Mouse (Mus musculus): ENCODE measurements around the gene Arid3a. TPM values are rescaled to one million over a fixed set of nuclear protein-coding genes. Genes with fewer than 3 reads are reported as not detected.

The Arid3a gene
- polyA plus RNA-seq, 1 experiment from 2014 or later, result 5.3 TPM

DNA sequence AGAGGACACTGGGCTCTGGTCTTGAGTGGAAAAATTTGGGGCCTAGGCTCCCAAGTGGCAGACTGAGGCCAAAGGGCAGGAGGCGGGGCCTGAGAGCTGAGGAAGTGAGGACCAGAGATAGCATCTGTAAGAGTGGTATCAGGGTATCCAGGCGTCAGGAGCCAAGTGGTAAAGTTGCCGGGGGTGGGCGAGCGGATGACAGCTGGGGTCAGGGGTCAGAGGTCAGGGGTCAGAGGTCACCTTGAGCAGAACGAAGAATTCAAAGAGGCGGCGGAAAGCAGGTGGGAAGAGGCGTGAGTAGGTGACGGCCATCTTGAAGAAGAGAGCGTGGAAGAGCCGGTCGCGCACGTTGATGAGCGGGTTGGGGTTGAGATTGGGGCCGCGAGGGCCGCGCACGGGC is 56.8 kb downstream of the Arid3a start:
- 1% methylated on average over 21 of the region's 21 CpGs for WGBS
- H3K36me3 ChIP-seq, result peaks cover 19% of the 10 kb centered on the region
- peak overlapping the region; percentile 93 for H3K4me2 ChIP-seq
- H3K27ac ChIP-seq, result peak overlapping the region; percentile 98
- no peaks in the 10 kb centered on the region for H3K9me3 ChIP-seq
- no peaks in the 10 kb centered on the region for H3K27me3 ChIP-seq
- no peak for ATAC-seq (ENCODE audit: insufficient number of reproducible peaks, insufficient read depth, low FRiP score, low TSS enrichment, low read depth)
- H3K9ac ChIP-seq, result peak overlapping the region; percentile 84
- peaks cover 44% of the 10 kb centered on the region for H3K4me1 ChIP-seq
- peak overlapping the region; percentile 66 for H3K4me3 ChIP-seq

DNA sequence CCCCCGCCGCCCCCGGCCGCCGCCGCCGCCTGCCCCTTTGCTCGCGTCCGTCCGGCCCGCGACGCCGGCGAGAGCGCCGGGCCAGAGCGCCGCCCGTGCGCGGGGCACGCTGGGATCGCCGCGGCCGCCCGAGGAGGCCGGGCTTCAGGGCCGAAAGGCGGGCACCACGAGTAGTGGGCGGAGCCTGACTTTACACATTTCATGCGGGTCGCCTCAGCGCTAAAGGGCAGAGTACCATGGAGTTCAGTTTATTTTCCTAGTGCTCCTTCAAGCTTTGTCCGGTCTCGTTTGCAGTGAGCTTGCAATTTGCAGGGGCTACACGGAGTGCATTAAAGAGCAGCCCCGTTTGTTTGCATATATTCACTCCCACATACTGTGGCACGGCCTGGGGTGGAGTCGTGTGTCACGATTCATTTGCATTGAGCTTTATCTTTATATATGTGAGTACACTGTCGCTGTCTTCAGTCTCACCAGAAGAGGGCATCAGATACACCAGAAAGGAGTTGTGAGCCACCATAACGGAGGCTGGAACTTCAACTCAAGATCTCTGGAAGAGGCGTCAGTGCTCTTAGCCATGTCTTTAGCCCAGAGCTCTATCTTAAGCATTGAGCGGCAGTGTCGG is 57.5 kb downstream of the Arid3a start, which contains the start of gene Tmem259:
Gene Tmem259 (minus strand): TSS at position 136 of the 622 bp plus-strand sequence.
- WGBS, result under 1% methylated on average over 39 of the region's 49 CpGs
- Histone ChIP-seq H3K27ac (peak within 1 kb of the TSS; percentile 98), H3K4me2 (peak within 1 kb of the TSS; percentile 93), H3K36me3 (peaks cover 13% of the 10 kb centered on the region), H3K4me3 (peak within 1 kb of the TSS; percentile 66), H3K9me3 (no peaks in the 10 kb centered on the region), H3K4me1 (peaks cover 49% of the 10 kb centered on the region), H3K9ac (peak within 1 kb of the TSS; percentile 84), H3K27me3 (no peaks in the 10 kb centered on the region)
- peak; percentile 60 for ATAC-seq (ENCODE audit: insufficient number of reproducible peaks, insufficient read depth, low FRiP score, low TSS enrichment, low read depth)

DNA sequence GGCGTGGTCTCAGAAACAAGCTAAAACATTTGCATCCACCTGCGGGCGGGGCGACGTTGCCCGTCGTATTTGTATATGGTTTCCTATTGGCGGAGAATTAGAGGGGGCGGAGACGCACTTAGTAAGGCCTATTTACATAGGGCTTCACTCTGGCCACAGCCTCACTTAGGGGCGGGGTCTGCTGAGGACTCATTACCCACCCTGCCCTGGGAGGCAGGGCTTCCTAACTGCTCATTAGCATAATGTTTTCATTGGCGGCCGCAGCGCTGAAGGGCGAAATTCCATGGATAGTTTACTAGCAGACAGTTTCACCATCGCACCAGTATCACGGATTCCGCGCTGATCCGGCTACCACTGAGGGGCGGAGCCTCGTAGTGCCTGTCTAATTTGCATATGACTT is 58.0 kb downstream of the Arid3a start:
- Histone ChIP-seq H3K27me3 (no peaks in the 10 kb centered on the region), H3K4me2 (peak overlapping the region; percentile 93), H3K4me3 (peak overlapping the region; percentile 66), H3K36me3 (0 out of 2 replicates have a peak, but pooled peaks cover 8% of the 10 kb centered on the region), H3K4me1 (peaks cover 54% of the 10 kb centered on the region), H3K27ac (peak overlapping the region; percentile 98), H3K9me3 (no peaks in the 10 kb centered on the region), H3K9ac (peak overlapping the region; percentile 84)
- WGBS, result 0% methylated on average over 22 of the region's 22 CpGs
- ATAC-seq (ENCODE audit: insufficient number of reproducible peaks, insufficient read depth, low FRiP score, low TSS enrichment, low read depth), result peak; percentile 89

DNA sequence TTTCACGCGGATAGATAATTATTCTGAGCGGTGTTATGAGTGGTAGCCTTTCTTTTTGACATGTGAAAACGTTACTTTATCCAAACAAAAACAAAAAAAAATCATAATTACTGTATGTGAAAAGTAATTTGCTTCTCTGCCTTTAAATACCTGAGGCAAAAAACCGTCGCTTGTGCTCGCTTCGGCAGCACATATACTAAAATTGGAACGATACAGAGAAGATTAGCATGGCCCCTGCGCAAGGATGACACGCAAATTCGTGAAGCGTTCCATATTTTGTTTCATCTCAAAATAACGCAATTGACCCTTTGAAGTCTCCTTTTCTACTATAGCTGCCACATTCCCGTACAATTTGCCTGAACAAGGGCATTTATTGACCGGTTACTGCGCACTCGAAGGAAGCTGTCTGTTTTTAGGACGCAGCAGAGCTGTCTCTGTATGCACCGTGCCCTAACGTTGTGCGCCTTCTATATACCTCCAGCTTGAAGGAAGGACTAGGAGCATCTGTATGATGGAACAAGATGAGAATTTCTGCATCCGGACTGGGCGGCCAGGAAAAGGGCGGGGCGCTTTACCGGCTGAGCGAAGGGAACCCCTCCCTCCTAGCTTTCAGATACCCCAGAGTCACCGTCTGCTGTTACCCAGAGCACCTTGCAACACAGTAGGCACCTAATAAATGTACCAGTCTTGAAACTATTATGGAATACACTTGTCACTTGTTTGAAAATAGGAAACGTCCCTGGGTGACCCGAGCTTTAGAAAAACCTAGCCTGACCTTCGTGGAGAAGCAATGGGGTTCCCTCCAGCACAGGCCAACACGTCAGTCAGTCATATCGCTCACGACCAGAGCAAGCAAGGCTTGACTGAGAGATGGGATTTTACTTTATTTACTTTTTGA is 58.7 kb downstream of the Arid3a start:
- peak overlapping the region; percentile 84 for H3K9ac ChIP-seq
- peak overlapping the region; percentile 93 for H3K4me2 ChIP-seq
- H3K36me3 ChIP-seq, result 0 out of 2 replicates have a peak, but pooled peaks cover 8% of the 10 kb centered on the region
- no peaks in the 10 kb centered on the region for H3K27me3 ChIP-seq
- H3K9me3 ChIP-seq, result no peaks in the 10 kb centered on the region
- H3K4me3 ChIP-seq, result peak overlapping the region; percentile 66
- ATAC-seq (ENCODE audit: insufficient number of reproducible peaks, insufficient read depth, low FRiP score, low TSS enrichment, low read depth), result no peak
- peak overlapping the region; percentile 98 for H3K27ac ChIP-seq
- 3% methylated on average over 35 of the region's 35 CpGs for WGBS
- peaks cover 58% of the 10 kb centered on the region for H3K4me1 ChIP-seq

DNA sequence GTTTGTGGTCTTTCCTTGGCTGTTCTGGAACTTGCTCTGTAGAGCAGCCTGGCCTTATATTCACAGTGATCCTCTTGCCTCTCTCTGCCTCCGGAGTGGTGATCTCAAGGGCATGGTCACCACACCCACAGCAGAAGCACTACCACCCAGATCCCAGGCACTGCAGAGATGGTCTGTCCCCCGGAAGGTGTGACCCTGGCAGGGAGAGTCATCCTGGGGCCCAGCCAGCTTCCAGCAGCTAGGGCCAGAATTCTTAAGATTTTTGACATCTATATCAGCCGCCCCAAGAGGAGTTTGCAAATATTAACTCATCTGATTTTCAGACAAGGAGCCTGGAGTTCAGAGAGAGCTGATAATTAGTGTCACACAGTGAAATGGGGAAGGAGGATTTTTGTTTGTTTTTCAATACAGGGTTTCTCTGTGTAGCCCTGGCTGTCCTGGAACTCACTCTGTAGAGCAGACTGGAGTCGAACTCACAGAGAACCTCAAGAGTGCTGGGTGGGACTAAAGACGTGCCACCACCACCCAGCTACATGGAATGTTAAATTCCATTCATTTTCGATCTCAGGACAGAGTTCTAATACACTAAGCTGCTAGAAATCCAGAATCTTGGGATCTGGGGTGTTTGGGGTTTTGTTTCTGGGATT is 59.5 kb downstream of the Arid3a start:
- Histone ChIP-seq H3K27me3 (no peaks in the 10 kb centered on the region), H3K27ac (peak overlapping the region; percentile 98), H3K9ac (peak overlapping the region; percentile 84), H3K4me2 (peak overlapping the region; percentile 93), H3K36me3 (peaks cover 11% of the 10 kb centered on the region), H3K4me3 (peak overlapping the region; percentile 78), H3K4me1 (peaks cover 63% of the 10 kb centered on the region), H3K9me3 (peaks cover 3% of the 10 kb centered on the region; the same call in 1 of the 2 replicates)
- 28% methylated on average over 6 of the region's 6 CpGs for WGBS
- ATAC-seq (ENCODE audit: insufficient number of reproducible peaks, insufficient read depth, low FRiP score, low TSS enrichment, low read depth), result no peak

DNA sequence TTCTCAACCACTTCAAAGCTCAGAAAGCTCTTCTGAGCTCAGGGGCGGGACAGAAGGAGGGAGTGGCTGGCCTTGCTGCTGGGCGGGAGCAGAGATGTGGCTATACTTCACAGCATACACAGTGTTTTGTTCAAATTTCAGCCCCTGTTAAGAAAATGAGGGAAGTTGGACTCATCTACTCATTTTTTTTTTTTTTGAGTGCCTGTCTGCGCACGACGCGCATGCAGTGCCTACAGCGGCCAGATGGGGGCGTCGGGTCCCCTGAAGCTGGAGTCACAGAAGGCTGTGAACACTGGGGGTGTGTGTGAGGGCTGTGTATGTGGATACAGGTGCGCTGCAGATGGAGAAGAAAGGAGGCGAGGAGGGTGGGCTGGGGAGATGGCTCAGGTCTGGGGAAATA is 60.1 kb downstream of the Arid3a start:
- peak overlapping the region; percentile 98 for H3K27ac ChIP-seq
- no peak for ATAC-seq (ENCODE audit: insufficient number of reproducible peaks, insufficient read depth, low FRiP score, low TSS enrichment, low read depth)
- peak overlapping the region; percentile 92 for H3K9ac ChIP-seq
- peaks cover 13% of the 10 kb centered on the region for H3K36me3 ChIP-seq
- WGBS, result 2% methylated on average over 11 of the region's 11 CpGs
- peaks cover 58% of the 10 kb centered on the region for H3K4me1 ChIP-seq
- peaks cover 7% of the 10 kb centered on the region; the same call in 1 of the 2 replicates for H3K9me3 ChIP-seq
- H3K27me3 ChIP-seq, result no peaks in the 10 kb centered on the region
- H3K4me2 ChIP-seq, result peak overlapping the region; percentile 93
- H3K4me3 ChIP-seq, result peak overlapping the region; percentile 78

DNA sequence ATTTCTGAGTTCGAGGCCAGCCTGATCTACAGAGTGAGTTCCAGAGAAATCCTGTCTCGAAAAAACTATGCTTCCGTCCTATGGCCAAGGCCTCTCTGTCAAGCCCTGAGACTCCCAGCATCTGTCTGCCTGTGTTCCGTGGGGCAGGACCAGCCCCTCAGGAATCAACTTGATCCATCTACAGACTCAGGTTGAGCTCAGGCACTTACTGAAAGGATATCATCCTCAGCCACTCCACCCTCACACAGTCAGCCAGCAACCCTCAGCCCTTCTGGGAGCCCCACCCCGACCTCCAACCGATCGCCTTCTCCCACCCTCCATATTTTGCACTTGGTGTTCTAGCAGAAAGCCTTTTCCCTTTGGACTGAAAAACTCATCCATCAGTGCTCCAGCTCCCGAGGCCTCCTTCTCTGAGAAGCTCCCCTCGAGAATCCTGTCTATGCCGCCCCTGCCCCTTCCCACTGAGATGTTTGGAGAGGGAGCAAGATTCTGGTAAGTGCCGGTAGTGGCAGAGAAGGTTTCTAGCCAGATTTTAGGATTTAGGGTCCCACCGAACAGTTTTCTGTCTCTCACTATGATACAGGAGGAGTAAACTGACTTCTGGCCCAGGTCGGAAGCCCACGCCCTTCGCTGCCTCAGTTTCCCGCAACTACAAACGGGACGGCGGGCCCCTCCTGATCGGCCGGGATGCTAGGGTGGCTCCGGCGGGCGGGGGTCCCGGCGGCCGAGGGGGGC is 61.1 kb downstream of the Arid3a start:
- Histone ChIP-seq H3K36me3 (peaks cover 23% of the 10 kb centered on the region), H3K27ac (peak overlapping the region; percentile 98), H3K27me3 (no peaks in the 10 kb centered on the region), H3K4me3 (peak overlapping the region; percentile 78), H3K9me3 (peaks cover 7% of the 10 kb centered on the region; the same call in 1 of the 2 replicates), H3K9ac (peak overlapping the region; percentile 92), H3K4me2 (peak overlapping the region; percentile 93), H3K4me1 (peaks cover 50% of the 10 kb centered on the region)
- WGBS, result 6% methylated on average over 27 of the region's 27 CpGs
- ATAC-seq (ENCODE audit: insufficient number of reproducible peaks, insufficient read depth, low FRiP score, low TSS enrichment, low read depth), result no peak

DNA sequence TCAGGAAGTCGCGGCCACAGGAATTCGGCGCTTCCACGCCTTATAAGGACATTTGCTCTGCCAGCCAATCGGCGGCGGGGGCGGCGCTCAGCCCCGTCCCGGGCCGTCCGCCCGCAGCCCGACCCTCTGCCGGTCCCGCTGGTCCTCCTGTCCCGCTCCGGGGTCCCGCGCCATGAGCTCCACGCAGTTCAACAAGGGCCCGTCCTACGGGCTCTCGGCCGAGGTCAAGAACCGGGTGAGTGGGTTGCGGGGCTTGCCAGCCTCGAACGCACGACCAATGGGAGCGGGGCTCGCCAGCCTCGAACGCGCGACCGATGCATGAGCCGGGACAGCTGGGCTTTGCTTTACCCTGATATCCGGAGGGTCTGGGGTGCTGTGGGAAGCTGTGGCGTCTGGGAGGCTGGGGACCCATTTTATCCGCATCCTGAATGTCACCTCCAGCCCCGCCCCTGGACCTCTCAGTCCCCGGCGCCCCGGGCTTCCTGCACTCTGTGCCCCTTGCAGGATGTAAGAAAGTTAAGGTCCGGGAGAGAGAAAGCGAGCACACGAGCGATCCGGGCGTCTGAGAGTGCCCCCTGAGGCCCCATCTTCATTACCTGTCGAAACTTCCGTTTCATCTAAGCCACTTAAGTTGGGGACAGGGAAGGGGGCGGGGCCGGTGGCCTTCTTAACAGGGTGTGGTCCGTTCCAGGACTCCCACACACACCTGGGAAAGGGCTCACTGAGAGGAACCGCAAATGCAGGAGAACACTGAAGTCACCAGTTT is 61.8 kb downstream of the Arid3a start, which contains the start of gene Cnn2:
Gene Cnn2 (plus strand): TSS at position 79 of the 766 bp plus-strand sequence.
- peak within 1 kb of the TSS; percentile 78 for H3K4me3 ChIP-seq
- peaks cover 7% of the 10 kb centered on the region; the same call in 1 of the 2 replicates for H3K9me3 ChIP-seq
- H3K4me2 ChIP-seq, result peak within 1 kb of the TSS; percentile 93
- H3K36me3 ChIP-seq, result peaks cover 31% of the 10 kb centered on the region
- ATAC-seq (ENCODE audit: insufficient number of reproducible peaks, insufficient read depth, low FRiP score, low TSS enrichment, low read depth), result peak; percentile 16; the same call in 1 of the 2 replicates
- under 1% methylated on average over 57 of the region's 59 CpGs for WGBS
- peak within 1 kb of the TSS; percentile 98 for H3K27ac ChIP-seq
- peaks cover 43% of the 10 kb centered on the region for H3K4me1 ChIP-seq
- no peaks in the 10 kb centered on the region for H3K27me3 ChIP-seq
- H3K9ac ChIP-seq, result peak within 1 kb of the TSS; percentile 92

DNA sequence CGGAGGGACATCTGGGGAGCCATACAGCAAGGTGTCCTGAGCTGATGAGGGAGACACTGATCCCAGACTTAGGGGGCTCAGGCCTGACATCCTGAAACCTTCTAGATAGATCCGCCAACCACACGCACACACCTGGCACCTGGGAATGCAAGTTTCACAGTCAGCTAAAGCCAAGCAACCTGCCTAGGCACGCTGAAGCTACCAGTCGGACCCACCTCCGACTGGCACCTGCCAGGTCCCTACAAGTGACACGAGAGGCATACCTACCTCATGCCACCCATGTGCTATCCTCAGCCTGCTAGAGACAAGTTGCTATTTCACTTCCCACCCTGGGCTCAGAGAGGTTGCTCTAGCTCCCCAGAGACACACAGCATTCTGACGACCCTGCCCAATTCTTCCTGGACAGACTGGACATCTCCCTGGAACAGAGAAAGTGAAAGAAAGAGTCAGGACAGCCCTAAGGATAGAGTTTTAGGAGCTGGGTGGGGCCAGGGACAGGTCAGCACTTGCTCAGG is 62.5 kb downstream of the Arid3a start:
- H3K27ac ChIP-seq, result peak overlapping the region; percentile 98
- H3K36me3 ChIP-seq, result peaks cover 37% of the 10 kb centered on the region
- H3K9ac ChIP-seq, result peak overlapping the region; percentile 92
- ATAC-seq (ENCODE audit: insufficient number of reproducible peaks, insufficient read depth, low FRiP score, low TSS enrichment, low read depth), result no peak
- H3K4me2 ChIP-seq, result peak overlapping the region; percentile 93
- H3K4me3 ChIP-seq, result peak overlapping the region; percentile 78
- H3K27me3 ChIP-seq, result no peaks in the 10 kb centered on the region
- H3K4me1 ChIP-seq, result peaks cover 43% of the 10 kb centered on the region
- H3K9me3 ChIP-seq, result peaks cover 7% of the 10 kb centered on the region; the same call in 1 of the 2 replicates
- 22% methylated on average over 8 of the region's 8 CpGs for WGBS

DNA sequence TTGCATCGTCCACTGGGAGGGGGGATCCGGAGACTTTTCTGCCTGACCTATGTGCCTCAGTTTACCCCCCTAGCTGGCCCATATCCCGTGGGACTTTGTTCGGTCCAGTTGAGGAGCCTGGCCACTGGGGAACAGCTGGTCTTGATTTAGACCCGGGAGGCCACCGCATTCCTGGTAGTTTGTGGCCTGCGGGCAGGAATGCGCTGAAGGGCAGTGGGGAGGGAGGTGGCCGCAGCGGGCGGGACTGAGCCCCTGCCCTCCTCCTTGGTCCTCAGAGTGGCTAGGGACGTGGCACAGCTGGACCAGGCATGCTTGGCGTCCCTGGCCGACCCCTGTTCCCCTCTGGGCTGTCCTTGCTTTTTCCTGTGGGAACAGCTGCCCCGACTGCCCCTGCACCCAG is 63.0 kb downstream of the Arid3a start:
- Histone ChIP-seq H3K27ac (peak overlapping the region; percentile 98), H3K4me3 (peak overlapping the region; percentile 78), H3K36me3 (peaks cover 42% of the 10 kb centered on the region), H3K9me3 (peaks cover 7% of the 10 kb centered on the region; the same call in 1 of the 2 replicates), H3K4me1 (peaks cover 43% of the 10 kb centered on the region), H3K9ac (peak overlapping the region; percentile 92), H3K27me3 (no peaks in the 10 kb centered on the region), H3K4me2 (peak overlapping the region; percentile 93)
- no peak for ATAC-seq (ENCODE audit: insufficient number of reproducible peaks, insufficient read depth, low FRiP score, low TSS enrichment, low read depth)
- 3% methylated on average over 15 of the region's 15 CpGs for WGBS

Data from embryonic facial prominence, embryonic 13.5 days (tissue).